Mouse (Mus musculus) lung, postnatal 25 days (tissue): ENCODE measurements at regions not wholly inside any gene's neighbourhood (a gene's known extent, or its start where the extent isn't known, plus 50 kb on each side); places are given as distances from the start of the nearest gene placed in this dataset.

Source experiments
- DNase-seq: peaks from one replicate; pipeline ENCODE4 v3.0.0; 2022; ENCODE audit warnings: low spot score

- no peak for DNase-seq
Measured at GRCm38 (mm10) chr4:127862875-127863274, 107.9 kb downstream of the CK137956 start.

DNA sequence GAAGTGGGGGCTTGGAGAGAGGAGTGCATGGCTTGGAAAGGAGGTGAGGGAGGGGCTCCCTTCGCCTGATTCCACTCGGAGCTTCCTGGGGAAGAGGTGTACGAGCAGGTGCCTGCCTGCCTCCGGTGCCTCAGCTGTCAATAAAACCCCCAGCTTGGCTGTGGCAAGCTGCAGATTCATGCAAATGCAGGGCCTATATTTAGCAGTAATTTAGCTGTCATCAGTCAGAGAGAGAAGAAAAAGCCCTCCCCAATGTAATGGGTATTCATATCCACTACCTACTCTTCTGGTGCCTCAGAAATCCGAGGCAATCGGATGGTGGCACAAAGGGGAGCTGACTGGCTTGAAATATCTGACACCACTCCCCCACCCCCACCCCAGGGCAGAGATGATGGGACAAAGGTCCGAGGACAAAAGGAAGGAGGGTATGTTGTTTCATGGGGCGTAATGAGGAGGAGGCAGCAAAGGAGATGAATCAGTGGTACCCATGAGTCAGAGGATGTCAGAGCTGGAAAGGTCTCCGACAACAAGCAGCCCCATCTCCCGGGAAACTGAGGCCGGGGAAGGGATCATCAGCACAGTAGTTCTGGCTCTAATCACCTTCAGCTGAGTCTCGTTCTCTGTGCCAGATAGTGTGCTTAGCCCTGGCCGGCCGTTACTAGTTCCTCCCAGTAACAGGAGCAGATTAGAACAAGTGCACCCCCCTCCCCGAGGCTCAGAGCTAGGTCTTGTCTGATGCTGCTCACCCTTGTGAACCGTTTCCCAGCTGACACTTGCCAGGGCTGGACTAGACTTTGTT is 109.2 kb downstream of the CK137956 start:
- no peak for DNase-seq

DNA sequence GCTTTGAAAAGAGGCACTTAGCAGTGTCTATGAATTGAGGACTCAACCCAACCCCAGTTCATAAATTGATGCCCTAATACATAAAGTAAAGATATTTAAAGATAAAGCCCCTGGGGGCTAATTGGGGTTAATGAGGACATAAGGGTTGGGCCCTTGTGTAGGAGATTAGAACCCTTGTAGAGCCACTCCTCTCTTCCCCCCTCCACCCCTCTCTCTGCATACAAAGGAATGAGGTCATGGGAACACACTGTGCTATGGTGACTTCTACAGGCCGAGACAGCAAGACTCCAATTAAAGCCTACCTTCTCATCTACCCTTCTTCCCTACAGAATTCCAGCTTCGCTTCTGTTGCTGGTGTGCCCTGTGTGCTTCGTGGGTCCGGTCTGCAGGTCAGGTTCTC is 110.5 kb downstream of the CK137956 start:
- DNase-seq: no peak

GRCm38 (mm10) chr4:127859505-127859904 is 111.2 kb downstream of the CK137956 start:
- DNase-seq: no peak

GRCm38 (mm10) chr4:127858566-127858965 is 112.2 kb downstream of the CK137956 start:
- DNase-seq: no peak

- no peak for DNase-seq
Measured at GRCm38 (mm10) chr4:127855836-127856235, 114.9 kb downstream of the CK137956 start.

GRCm38 (mm10) chr4:127854776-127855409 is 115.9 kb downstream of the CK137956 start:
- DNase-seq: no peak

DNA sequence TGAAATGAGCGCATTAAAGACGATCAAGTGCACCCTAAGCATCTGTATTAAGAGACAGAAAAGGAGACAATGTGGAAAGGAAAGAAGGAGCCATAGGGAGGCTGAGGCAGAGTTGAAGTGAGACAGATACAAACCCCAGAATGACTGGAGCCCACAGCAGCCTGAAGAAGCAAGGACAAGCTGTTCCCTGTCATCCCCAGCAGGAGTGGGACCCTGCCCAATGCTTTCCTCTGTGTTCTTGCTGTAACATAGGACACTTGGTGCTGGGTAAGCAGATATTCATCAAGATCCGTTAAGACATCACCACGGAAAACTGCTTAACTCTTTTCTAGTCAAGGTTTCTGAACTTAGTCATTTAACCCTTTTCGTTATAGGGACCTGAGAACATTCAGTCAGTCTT is 121.4 kb downstream of the CK137956 start:
- DNase-seq: no peak

- DNase-seq: no peak
Measured at GRCm38 (mm10) chr4:127846321-127846720, 124.4 kb downstream of the CK137956 start.

- no peak for DNase-seq
Measured at GRCm38 (mm10) chr4:127843421-127843820, 127.3 kb downstream of the CK137956 start.

- DNase-seq: no peak
Measured at GRCm38 (mm10) chr4:127833668-127834067, 137.1 kb downstream of the CK137956 start.

DNA sequence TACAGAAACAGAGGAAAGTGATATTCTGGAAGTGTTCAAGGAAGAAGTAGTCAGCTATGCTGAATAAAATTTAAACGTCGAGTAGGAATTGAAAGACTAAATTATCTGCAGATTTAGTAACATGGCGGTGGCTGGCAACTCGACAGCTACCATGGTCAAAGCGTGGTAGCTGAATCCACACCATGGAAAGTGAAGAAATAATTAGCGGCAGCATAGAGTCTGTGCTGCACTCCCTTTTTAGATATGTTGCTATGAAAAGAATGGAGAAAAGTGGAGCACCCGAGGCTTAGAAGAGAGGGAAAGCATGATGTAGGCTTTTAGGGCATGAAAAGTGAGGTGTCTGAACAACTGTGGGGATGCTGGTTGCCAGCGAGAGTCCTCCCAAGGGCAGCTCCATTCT is 143.8 kb downstream of the CK137956 start:
- no peak for DNase-seq

DNA sequence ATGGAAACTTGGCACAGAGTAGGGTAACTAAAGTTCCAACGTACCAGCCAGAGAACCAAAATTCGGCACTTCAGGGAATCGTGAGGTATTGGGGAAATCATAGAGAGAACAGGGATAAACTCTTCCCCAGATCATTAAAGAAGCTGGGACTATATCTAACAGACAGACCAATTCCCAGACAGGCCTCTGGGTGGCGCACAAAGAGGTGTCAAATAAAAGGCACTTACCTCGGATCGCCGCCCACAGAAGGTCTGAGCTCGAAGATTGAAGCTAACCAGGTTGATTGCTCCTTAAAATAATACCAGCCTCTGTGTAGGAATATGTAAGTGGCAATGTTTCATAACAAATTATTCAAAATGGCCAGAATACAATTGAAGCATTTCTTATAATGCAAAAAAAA is 151.2 kb downstream of the CK137956 start:
- no peak for DNase-seq

DNA sequence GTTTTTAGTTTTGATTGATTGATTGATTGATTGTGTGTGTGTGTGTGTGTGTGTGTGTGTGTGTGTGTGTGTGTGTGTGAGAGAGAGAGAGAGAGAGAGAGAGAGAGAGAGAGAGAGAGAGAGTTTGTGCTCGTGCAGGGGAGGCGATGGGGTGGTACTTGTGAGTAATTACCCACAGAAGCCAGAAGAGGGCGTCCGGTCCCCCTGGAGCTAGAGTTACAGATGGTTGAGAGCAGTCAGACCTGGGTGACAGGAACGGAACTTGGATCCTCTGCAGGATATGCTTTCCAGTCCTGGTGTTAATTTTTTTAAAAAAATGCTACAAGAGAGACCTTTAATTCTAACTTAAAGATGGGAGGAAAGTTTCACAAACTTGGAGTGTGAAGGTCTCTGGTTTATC is 151.7 kb downstream of the CK137956 start:
- no peak for DNase-seq

- DNase-seq: no peak
Measured at GRCm38 (mm10) chr4:127814631-127815030, 156.1 kb downstream of the CK137956 start.

GRCm38 (mm10) chr4:127812047-127812545 is 158.7 kb downstream of the CK137956 start:
- DNase-seq: no peak

GRCm38 (mm10) chr4:127810899-127811510 is 159.7 kb downstream of the CK137956 start:
- no peak for DNase-seq

- no peak for DNase-seq
Measured at GRCm38 (mm10) chr4:127809006-127809405, 161.7 kb downstream of the CK137956 start.

DNA sequence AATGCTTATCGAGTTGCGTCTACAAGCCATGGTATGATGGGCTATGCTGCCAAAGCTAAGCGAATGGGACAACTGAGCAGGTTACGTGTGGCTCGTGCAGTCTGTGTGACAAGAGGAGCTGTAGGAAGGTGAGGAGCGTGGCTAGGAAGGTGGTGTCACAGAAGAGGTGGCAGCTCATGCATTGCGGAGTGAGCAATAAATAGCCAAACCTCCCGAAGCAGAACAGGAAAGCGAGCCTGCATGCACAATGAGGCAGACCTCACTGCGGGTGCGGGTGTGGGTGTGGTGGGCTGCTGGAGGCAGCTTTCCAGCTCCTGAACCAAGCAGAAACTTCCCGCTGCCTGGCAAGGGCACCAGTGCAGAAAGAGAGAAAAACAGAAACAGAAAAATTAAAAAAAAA is 181.5 kb downstream of the CK137956 start:
- no peak for DNase-seq

GRCm38 (mm10) chr4:127785786-127786185 is 185.0 kb downstream of the CK137956 start:
- no peak for DNase-seq

GRCm38 (mm10) chr4:127771966-127772500 is 198.7 kb downstream of the CK137956 start:
- DNase-seq: no peak

- no peak for DNase-seq
Measured at GRCm38 (mm10) chr4:127763736-127764135, 207.0 kb downstream of the CK137956 start.

DNA sequence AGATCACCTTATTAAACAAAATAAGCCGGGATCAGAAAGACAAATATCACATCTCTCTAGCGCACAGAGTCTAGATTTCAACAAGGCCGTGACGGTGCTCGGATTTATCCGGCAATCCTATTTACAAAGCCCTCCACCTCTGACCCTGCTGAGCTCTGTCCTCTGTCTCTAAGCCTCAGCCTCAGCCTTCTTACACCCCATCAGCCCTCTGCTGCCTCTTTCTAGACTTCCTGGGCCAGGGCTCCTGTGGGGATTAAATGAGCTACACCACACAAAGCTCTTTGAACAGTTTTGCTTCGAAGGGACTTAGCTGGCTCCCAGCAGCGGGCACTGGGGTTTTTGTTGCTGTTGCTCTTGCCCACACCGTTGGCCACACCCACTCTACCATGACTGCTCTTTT is 211.8 kb downstream of the CK137956 start:
- no peak for DNase-seq
